Mouse (Mus musculus) cerebellum, postnatal 36 days (tissue): Measurements from ENCODE around the gene Pofut2.

Source experiments
- DNase-seq, 2 experiments: peaks; one replicate each; pipeline ENCODE4 v3.0.0; 2021 to 2022; ENCODE audit warnings: mixed read lengths in 2 of 2

The Pofut2 gene

GRCm38 (mm10) chr10:77231861-77232755, 26.9 kb upstream of the Pofut2 start:
- DNase-seq, result no peak

DNA sequence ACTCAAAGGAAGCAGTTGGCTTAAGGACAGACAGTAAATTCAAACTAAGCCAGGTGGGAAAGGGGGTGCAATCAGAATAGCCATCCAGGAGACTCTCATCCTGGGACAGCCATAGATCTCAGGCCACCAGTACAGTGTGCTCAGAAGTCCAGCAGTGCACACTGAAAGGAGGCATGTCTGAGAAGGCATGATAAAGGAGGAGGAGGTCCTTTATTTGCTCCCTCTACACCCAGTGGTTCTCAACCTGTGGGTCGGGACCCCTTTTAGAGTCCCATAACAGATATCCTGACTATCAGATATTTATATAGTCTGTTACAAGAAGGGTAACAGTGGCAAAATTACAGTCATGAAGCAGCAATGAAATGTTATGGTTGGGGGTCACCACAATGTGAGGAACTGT, 25.8 kb upstream of the Pofut2 start:
- DNase-seq, result no peak

DNA sequence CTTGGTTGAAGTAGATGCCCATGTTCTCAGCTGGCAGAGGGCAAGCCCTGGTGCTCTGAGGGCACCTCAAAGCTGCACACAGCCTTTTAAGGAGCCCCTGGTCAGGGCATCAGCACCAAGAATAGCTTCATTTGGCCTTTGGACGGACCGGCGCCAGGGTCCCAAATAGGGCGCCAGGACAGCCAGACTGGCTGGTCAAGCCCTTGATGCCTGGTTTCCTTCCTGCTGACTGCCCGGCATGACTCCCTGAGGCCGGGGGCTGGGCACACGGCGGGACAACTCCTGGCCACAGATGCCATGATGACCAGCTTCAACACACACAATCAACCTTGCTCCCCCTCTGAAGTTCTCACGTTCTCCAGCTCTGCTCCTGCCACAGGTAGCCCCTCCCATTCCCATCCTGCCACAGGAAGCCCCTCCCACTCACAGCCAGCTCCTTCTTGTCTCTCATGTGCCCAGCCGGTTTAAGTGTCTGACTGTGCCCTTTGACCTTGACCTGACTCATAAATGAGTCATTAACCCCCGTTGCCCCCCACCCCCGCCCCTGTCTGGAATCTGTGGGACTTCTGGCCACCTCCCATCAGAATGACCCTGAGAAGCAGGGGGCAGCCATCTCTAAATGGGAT, 23.9 kb upstream of the Pofut2 start:
- no peak for DNase-seq

DNA sequence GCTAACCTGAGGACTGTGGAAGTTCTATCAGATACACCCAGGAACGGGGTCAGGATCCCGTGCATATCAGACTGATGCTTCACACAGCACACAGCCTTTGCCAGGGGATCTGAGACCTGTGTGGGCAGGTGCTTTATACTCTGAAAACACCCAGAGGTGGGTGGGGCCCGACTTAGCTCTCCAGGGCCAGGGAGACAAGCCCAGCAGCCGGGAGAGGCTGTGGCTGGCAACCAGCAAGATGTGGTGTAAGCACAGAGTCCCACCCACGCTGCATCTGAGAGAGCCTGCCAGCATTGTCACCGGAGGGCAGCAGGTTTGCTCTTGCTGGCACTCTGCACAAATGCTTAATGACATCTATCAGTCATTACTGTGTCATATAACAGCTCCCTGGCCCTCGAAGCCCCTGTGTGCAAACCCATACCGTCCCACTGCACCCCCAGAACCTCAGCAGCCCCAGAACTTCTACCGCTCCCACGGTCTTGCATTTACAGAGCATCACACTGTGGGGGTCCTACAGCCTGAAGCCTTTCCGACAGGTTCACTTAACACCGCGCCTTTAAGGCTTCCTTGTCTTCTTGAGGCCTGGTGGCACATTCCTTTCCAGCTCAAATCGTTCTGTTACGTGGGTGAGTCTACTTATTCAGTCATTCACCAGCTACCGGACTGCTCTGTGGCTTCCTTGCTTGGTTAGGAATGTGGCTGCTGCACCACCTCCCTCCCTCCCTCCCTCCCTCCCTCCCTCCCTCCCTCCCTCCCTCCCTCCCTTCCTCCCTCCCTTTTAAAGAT, 21.0 kb upstream of the Pofut2 start:
- DNase-seq, result no peak

DNA sequence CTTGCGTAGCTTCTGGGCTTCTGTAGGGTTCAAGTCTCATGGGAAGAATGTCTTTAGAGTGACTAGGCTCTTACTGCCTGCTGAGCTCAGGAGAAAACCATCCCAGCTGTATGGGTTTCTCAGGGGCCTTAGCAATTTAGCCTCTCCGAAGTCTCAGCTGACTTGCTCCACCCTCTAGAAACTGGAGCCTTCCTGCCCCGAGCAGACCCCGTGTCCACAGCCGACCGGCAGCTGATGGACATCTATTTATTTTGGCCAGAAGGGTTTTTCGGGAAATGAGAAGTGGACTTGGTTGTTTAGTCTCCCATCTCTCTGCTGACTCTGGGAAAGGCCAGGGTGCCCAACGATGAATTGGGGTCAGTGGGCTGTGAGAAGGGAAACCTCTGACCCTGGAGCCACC, 18.3 kb upstream of the Pofut2 start:
- DNase-seq, result no peak

DNA sequence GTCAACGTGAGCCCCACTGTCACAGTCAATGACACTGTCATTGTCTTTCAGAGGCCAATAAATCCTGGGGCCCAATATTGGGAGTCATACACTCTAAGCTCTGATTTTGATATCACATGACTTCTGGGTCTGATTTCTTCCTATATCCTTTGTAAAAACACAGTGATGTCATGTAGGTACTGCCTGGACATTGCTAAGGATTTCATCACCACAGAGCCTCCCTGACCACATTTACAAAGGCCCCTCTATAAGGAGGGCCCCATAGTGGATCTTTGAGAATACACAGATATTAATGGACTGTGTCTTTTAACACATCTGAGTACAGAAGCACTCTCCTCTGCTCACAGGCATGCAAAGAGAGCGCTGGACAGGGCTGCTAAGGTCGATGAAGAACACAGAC, 16.6 kb upstream of the Pofut2 start:
- no peak for DNase-seq

DNA sequence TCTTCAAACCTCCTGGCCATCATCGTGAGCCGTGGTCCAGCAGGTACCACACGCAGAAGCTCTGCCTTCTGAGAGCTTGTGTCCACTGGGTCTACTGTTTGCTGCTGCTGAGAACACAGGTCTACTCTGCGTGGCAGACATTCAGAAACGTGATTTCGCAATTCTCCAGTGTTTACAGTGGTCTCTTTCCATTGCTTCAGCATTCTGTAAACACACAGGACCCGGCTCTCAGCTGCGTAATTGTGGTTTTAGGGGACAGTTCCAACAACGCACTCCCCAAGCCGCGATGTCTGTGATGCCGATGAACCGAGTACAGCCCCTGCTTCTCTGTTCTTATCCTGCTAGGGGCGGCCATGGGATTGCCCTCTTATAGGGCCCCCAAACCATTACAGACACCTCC, 16.1 kb upstream of the Pofut2 start:
- DNase-seq, result no peak

GRCm38 (mm10) chr10:77243572-77244161, 15.4 kb upstream of the Pofut2 start:
- DNase-seq, result no peak

DNA sequence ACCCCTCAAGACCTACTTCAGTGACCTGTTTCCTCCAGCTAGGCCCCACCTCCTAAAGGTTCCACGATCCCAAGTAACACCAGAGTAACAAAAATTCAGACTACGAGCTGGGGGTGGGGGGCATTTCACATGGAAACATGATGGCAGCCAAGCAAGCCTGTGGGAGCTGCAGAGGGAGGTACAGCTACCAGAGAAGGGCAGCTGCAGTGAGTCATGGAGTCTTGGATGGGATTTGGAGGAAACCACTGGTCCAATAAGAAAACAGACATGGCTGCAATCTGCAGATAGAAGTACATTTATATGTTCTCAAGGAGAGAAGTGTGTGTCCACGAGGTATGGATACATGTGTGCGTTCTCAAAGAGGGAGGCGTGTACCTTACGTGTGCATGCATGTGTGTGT, 14.2 kb upstream of the Pofut2 start:
- no peak for DNase-seq

- no peak for DNase-seq
Measured at GRCm38 (mm10) chr10:77247048-77247447, 12.0 kb upstream of the Pofut2 start.

DNA sequence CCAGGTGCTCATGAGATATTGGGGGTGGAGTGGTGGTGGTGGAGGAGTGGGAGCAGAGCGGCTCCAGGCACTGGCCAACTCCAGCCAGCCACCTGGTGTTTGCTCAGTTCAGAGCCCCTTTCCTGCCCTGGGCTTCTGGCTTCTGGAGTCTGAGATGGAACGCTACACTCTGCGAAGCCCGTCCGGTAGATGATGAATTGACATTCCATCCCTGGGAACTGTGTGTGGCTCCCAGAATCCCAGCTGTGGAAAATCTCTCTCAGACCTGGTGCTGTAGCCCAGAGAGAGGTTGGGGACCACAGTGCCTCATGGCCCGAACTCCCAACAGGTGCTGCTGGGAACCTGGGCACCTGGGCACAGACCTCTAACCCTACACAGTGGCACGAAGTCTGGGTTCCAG, 11.3 kb upstream of the Pofut2 start:
- no peak for DNase-seq

DNA sequence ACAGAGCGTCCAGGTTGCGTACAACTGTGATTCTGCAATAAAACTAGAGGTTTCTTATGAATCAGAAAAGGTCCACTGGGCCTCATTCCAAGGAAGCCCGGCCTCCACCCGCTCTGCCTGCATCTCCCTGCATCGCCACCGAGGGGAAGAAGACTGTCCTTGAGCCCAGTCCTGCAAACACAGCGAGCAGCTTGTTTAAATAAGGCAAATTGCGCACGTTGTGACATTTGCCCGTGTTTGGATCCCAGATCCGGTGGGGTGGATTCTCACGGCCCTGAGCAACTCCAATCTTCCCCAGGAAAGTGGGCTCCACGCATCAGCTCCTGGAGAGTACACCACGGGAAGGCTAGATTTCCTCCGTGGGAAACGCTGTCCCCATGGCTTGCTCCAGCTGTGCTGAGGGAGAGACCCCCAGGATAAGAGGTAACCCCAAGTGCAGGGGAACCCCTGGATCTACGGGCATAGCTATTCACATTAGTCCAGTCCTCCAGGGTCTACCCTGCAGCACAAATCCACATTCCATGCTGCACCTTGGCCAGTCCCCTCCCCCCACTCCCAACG, 7.7 kb upstream of the Pofut2 start:
- DNase-seq, result peak; percentile 52 to 56

DNA sequence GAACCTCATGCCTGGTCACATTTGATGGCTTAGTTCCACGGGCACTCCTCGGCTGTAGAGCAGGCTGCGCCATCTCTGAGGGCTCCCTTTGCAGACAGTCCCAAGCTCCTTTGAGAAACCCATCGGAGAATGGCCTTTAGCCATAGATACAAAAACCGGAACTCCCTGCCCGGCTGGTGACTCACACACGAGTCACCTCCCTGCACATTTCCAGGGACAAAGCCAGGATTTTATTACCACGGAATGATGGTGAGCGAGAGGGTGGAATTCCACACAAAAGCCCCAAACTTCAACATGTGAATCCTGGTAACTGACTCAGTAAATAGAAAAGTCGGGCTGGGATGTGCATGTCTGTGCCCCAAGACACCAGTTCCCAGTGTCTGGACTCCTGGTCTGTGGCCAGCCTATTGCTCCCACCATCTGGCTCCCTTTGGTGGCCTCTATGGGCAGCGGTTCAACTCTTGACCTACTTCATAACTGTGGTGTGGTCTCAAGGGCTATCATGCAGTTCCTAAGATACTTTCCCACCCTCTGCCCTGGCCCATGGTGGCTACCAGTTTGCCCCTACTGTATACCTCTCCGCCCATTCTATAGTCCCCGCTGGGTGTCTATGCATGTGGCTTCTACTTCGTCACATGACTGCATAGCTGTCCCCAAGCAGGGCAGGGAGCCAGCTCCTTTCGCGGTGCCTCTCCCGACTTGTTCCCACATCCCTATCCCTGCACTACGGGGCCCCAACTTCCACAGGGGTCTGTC, 7.1 kb upstream of the Pofut2 start:
- peak; percentile 55 to 67 for DNase-seq

GRCm38 (mm10) chr10:77252790-77253189, 6.2 kb upstream of the Pofut2 start:
- peak; percentile 82 to 87 for DNase-seq

DNA sequence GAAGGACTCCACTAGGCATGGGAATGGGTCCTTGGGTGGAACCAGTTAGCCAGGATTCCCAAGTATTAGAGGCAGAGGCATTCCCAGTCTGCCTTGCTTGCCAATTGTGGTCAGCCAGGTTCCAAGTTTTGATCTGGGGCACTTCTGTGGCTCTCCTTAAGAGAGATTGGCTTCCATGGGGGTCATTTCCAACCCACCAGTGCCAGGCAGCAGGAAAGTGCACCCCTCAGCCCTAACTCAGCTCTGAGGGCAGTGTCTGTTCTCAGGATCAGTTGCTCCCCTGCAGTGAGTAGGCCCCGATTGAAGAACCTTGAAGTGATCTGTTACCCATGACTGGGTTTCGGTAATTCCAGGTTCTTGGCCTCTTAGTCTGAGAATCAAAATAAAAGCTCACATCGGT, 3.8 kb upstream of the Pofut2 start:
- no peak for DNase-seq

- DNase-seq, result no peak
Measured at GRCm38 (mm10) chr10:77255676-77256075, 3.3 kb upstream of the Pofut2 start.

DNA sequence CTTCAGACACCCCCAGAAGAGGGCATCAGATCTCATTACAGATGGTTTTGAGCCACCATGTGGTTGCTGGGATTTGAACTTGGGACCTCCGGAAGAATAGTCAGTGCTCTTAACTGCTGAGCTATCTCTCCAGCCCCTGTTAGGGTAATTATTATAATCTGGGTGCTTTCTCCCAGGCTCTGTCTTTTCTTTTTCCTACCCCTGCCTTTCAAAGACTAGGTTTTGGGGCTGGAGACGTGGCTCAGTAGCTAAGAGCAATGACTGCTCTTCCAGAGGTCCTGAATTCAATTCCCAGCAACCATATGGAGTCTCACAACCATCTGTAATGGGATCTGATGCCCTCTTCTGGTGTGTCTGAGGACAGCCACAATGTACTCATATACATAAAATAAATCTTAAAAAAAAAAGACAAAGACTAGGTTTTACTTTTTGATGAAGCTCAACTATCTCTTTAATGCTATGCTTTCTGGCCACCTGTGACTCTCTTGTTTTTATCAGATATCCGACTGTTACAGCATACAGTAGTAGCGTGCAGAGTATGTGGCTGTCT, 902 bp upstream of the Pofut2 start:
- no peak for DNase-seq

GRCm38 (mm10) chr10:77260166-77260875, 1.3 kb downstream of the Pofut2 start:
- DNase-seq, result no peak

GRCm38 (mm10) chr10:77266281-77266680, 7.3 kb downstream of the Pofut2 start:
- no peak for DNase-seq

DNA sequence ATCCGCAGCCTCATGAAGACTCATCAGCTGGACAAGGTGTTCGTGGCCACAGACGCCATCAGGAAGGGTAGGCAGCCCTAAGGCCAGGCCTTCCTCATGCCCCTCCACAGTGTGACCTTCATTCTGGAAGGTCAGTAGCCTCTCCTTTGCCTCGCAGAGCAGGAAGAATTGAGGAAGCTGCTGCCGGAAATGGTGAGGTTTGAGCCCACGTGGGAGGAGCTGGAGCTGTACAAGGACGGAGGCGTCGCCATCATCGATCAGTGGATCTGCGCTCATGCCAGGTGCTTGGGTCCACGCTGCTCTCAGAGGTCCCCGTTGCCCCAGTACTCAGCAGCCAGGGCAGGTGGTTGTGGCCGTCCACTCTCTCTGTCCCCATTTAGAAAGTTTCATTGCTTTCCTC, 8.0 kb downstream of the Pofut2 start:
- no peak for DNase-seq

GRCm38 (mm10) chr10:77269129-77269528, 10.1 kb downstream of the Pofut2 start:
- DNase-seq, result no peak
